Mouse (Mus musculus): ENCODE measurements around the gene Creb5.

- TF ChIP-seq POLR2A (IDR thresholded peaks at IDR 0.05; ENCODE audit: borderline replicate concordance, extremely low read depth, low read depth, low read length) (no peak), CTCF (IDR thresholded peaks at IDR 0.05; ENCODE audit: insufficient read depth, low read length) (no peak)
These were observed 409.9 kb downstream of the Creb5 start for GRCm38 (mm10) chr6:53696921-53697320.

Data from lung, adult 2 months (tissue).